Mouse (Mus musculus) adrenal gland, adult 2 months (tissue): ENCODE results near the gene Bcl7b. TPM values are rescaled to one million over a fixed set of nuclear protein-coding genes. Genes with fewer than 3 reads are reported as not detected.

Experiments
- DNase-seq: peaks from one replicate; pipeline ENCODE4 v3.0.0; 2021
- polyA plus RNA-seq: library from polyadenylated mRNA; depleted of rRNA; stranded (reverse); fragments of >200 nt; gene quantifications from 2 replicates; pipeline ENCODE4 v1.2.3, GENCODE M21; 2012
- total RNA-seq, 2 experiments: library from RNA; stranded (reverse); gene quantifications; 2 replicates each; pipeline ENCODE4 v1.2.3; 2021

The Bcl7b gene
- total and polyA plus RNA-seq, 3 experiments: 77.9 to 95.3 (median 79.9) TPM

DNA sequence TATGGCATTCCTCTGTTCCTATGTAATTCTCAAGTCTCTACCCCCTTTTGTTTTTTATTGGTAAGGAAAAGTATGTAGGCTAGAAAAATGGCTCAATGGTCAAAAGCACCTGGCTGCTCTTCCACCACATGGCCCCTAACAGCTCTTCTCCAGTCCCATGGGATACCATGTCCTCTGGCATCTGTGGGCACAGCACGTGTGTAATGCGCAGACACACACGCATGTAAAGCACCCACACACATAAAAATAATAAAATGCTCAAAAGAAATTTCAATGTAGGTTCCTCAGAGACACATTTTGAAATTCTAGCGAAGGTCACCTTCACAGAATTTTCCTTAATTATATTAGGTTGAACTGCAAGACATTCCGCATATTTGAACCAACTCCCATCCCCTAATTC is 1.4 kb downstream of the Bcl7b start:
- no peak for DNase-seq

DNA sequence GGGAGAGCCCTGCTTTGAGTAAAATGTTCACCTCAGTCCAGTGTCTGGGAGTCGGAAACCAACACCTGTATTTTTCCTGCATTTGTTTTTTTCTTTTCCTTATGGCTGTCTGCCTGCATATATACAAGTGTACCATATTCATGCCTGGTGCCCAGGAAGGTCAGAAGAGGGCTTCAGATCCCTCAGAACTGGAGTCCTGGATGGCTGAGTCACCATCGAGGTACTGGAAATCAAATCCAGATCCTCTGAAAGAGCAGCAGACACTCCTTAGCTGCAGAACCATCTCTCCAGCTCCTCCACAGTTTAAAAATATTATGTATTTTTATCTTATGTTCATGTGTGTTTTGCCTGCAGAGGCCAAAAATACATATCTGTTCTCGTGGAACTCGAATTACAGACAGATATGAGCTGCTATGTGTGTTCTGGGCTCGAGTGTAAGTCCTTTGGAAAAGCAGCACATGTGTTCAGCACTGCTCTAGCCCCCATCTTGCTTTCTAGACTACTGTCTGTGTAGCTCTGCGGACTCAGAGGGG is 3.7 kb downstream of the Bcl7b start:
- no peak for DNase-seq

DNA sequence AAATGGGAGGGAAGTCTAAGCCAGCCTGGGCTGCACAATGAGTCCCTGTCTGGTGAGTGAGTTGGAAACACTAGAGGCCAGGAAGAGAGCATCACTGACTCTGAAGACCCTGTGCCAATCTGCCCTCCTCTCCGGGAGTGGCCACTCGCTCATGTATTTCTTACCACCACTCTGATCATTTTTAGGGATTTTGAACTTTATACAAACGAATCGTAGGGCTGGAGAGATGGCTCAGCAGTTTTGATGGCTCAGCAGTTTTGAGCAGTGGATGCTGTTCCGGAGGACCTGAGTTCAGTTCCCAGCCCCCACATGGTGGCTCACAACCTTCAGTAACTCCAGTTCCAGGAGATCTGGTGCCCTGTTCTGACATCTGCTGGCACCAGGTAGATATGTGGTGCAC is 4.9 kb downstream of the Bcl7b start:
- DNase-seq: no peak

DNA sequence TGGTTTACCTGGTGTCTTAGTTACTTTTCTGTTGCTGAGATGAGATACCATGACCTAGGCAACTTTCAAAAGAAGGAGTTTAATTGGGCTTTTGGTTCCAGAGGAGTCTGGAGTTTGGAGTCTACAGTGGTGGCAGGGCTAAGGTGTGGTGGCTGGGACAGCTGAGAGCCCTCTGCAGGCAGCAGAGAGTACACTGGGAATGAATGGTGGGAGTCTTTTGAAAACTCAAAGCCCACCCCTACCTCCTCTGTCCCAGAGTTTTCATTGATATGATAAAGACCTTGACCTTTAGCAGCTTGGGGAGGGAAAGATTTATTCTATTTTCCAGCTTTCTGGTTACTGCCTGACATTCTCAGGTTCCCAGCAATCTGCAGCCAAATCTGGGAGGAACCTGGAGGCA is 7.0 kb downstream of the Bcl7b start:
- DNase-seq: no peak

- DNase-seq: no peak
These were observed 10.4 kb downstream of the Bcl7b start for GRCm38 (mm10) chr5:135178523-135178922.

DNA sequence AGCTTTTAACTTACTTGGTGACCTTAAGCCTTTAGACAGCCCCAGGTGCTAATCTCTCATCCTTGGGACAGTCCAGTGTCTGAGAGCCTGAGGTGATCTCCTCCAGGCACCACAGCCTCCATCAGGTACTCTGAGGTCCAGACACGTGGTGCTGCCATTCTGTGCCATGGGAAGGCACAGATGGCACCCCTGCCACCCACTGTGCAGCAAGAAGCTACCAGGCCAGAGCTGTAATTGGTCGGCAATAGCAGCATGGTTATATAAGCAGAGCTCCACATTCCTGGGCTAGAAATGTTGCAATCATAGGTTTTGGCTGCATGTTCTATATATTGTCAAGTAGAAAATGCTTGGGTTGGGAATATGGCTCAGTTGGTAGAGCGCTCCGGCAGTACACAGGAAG is 10.9 kb downstream of the Bcl7b start:
- DNase-seq: no peak

DNA sequence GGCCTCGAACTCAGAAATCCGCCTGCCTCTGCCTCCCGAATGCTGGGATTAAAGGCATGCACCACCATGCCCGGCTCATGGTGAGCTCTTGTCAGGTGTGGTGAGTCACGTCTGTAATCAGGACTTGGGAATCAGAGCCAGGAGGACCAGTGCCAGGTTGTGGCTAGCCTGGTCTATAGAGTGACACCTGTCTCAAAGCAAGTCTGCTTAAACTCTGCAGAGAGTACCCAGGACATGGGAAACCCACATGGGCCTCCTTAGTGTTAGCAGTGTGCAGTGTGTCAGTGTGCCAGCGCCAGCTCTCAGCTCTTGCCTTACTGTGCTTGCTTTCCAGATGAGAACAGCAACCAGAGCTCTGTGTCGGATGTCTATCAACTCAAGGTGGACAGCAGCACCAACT is 11.5 kb downstream of the Bcl7b start:
- no peak for DNase-seq

GRCm38 (mm10) chr5:135180796-135181195 is 12.7 kb downstream of the Bcl7b start:
- DNase-seq: no peak

DNA sequence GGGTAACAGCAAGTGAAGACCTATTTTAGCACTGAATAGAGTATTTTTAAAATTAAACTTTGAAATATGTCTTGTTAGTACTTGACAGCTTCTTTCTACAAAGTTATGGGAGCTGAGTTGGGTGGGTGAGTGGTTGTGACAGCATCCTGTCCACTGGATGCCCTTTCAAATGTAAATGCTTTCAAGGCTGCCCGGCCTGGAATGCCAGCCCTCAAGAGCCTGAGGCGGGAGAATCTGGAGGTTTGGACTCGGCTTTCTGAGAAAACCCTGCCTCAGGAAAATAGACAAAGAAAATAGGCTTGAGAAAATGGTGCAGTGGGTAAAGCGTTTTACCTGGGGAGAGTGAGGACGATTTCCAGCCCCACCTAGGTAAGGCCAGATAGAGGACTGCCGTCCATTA is 13.7 kb downstream of the Bcl7b start:
- no peak for DNase-seq

- DNase-seq: no peak
These were observed 15.2 kb downstream of the Bcl7b start for GRCm38 (mm10) chr5:135183131-135183861.

DNA sequence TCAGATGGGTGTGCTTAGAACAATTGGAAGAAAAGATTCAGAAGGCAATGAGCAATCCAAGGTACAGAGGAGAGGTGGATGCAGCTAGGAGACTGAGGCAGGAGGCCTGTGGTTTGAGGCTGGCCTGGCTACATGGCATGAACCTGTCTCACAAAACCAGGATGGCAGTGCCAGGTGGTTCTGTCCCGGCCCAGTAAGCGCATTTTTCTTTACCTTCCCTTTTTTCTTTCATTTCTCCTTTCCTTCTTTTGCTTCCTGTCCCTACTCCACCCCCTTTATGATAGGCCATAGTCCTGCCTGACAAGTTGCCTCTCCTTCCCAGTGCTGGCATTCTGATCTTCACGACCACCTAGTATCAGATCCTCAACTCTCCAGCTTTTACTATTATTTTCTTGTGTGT is 16.9 kb downstream of the Bcl7b start:
- DNase-seq: no peak

GRCm38 (mm10) chr5:135185596-135185995 is 17.5 kb downstream of the Bcl7b start:
- DNase-seq: peak; percentile 35

DNA sequence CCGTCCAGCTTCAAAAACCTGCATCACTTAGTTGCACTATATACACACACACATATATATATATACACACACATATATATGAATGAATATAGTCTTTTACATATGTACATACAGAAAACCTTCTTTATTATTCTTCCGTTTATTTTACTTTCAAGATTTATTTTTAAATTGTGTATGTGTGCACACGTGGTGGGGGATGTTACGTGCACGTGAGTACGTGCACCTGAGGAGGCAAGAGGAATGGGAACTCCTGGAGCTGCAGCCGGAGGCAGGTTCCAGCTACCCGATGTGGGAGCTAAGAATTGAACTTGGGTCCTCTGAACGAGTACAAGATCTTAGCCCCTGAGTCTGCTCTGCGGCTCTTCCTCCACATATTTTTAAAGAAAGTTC is 18.1 kb downstream of the Bcl7b start:
- no peak for DNase-seq

DNA sequence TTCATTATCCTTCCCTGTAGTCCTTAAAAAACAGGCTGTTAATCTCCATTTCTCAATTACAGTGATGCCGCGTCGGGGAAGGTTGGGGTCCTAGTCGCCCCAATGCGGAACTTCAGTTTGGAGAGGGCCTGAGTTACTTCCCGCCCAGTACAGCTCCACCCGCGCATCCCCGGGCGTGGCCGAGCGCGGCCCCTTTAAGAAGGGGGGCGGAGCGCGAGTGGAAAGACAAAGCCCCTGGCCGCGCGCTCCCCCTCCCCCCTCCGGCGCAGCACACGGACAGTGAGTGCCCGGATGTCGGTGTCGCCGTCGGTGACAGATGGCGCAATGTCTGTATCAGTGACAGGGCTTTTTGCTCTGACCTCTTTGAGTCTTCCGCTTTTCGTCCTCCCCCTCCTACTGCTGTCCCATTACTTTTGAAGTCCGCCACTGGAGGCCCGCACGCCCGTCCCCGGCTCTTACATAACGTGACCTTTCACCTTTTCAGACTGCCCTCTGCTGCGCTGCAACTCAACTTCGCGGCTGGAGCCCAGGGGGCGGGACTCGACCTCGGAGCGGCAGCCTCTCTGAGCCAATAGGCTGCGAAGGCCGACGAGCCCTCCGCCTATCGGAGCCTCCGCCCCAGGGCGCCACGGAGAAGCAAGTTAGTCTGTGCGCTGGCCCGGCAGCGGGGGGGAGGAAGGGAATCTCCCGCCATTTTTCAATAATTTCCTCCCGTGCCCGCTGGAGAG is 18.7 kb downstream of the Bcl7b start, which contains the start of gene Baz1b:
Baz1b (plus strand) TSS at position 644 of the 728 bp plus-strand sequence.
- peak; percentile 99 for DNase-seq

DNA sequence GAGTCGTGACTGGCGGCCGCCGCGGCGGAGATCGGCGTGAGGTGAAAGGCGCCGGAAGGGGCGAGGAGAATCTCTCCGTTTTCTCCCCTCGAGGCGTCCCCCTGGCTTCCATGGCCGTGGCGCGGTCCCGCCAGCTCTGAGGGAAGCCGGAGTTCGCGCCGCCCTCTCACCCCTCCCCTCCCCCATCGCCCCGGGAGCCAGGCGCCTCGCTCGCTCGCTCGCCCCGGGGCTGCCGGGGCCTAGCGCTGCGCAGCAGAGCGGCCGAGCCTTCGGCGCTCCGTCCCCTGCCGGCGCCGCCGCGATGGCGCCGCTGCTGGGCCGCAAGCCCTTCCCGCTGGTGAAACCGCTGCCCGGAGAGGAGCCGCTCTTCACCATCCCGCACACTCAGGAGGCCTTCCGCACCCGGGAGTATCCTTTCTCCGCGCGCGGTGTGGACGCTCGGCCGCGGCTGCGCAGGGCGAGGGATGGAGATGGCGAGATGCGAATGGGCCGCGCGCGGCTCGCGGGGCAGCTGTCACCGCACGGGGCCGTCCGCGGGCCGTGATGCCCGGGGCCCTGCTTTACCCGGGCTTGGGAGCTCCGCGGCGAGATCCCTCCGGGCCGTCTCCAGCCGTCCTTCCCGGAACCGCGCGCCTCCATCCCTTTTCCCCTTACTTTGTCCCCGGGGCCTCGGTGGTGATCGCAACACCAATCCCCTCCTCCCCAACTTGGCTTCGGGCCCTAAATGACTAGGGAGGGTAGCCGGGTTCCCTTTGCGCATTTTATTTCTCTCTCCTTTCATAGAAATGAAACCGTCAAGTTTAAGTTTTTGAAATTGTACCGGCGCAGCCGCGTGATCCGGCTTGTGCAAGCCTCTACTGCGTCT is 19.5 kb downstream of the Bcl7b start:
- DNase-seq: peak; percentile 72

DNA sequence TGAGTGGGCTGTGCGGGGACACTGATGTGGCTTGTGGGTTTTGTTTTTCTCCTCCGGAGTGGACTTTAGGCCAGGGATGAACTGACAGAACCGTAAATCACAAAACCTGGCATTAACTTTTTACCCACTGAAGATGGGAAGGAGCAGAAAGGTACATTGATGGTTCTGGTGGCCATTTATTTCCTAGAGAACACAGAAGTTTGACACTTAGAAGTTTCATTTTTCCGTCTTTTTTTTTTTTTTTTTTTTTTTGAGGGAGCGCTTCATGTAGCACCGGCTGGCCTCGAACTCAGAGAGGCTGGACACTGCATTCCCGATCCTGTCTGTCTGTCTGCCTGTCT is 20.1 kb downstream of the Bcl7b start:
- DNase-seq: no peak

DNA sequence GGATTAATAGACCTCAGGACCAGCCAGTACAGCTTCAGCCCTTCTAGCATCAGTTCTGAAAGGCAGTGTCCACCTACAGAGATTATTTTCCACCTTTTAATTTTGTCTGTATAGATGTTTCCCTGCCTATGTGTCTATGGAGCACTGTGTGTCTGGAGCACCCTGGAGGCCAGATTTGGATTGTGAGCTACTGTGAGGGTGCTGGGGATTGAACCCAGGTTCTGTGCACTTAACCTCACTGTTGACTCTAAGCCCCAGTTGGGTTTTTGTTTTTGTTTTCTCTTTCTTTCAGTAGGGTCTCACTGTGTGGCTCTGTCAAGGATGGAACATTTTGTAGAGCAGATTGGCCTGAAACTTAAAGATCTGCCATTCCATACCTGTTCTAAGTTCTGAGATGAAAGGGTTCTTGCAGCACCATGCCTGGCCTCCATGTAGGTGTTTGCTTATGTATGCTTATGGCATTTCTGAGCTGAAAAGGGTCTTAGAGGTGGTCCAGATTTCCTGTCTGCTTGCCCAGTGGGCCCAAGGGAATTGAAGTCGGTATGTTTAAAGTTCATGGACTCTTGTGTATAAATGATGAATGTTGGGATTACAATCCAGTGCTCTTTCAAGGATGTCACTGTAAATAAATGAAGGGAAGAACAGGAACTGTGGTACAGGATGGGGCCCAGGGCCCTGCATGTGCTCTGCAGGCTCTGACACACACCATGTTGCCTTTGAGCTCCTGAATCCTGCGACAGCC is 21.4 kb downstream of the Bcl7b start:
- DNase-seq: peak; percentile 37

GRCm38 (mm10) chr5:135191620-135192019 is 23.5 kb downstream of the Bcl7b start:
- DNase-seq: peak; percentile 63

DNA sequence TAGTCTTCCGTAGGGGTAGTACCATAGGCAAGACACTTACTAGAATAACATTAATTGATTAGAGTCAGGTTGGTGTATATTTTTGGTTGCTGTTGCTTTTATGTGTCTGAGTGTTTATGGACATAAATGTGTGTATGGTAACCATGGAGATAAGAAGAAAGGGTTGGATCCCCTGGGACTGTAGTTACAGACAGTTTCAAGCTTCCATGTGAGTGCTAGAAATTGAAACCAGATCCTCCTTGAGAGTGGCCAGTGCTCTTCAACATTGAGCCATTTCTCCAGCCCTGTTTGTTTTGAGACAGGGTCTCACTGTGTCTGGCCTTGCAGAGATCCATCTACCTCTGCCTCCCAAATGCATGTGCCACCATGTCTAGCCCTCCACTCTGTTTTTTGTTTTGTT is 24.3 kb downstream of the Bcl7b start:
- no peak for DNase-seq

DNA sequence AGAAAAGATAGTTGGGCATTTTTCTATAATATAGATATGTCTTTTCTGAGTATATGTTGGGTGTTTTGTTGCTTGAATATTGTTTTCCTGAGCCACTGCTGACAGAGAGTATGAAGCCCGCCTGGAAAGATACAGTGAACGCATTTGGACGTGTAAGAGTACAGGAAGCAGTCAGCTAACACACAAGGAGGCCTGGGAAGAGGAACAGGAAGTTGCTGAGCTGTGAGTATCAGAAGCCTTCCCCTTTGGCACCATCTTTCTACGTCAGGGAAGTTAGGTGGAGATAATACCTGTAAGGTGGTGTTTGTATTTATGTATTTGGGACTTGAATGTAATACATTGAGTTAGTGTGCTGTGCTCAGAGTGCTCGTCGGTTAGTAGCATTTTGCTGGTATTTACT is 28.3 kb downstream of the Bcl7b start:
- DNase-seq: no peak

GRCm38 (mm10) chr5:135202763-135203162 is 34.7 kb downstream of the Bcl7b start:
- DNase-seq: no peak

GRCm38 (mm10) chr5:135208197-135208596 is 40.1 kb downstream of the Bcl7b start:
- DNase-seq: no peak
